Mouse (Mus musculus): ENCODE data around the gene Sergef. TPM values are rescaled to one million over a fixed set of nuclear protein-coding genes. Genes with fewer than 3 reads are reported as not detected.
"Not testable (repeated sequence)": the region's sequence is repeated elsewhere in the genome, so short reads cannot be mapped to it uniquely, and the experiment has no call there.

Gene Sergef
- polyA plus RNA-seq, 1 experiment: 9.9 TPM

DNA sequence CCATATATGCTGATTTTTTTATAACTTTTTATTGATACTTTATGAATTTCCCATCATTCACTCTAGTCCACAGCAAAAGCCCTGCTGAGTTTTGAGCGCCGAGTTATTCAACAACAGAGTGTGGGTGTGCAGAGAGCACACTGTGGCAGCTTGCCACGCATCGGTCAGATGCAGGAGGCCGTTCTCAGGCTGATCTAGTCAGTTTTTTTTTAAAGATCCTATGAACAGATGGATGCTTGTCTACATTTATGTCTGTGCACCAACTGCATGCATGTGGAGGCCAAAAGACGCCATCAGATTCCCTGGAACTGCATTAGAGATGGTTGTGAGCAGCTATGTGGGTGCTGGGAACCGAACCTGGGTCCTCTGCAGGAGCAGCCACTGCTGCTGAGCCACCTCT is 35.5 kb upstream of the Sergef start:
- no peak for DNase-seq
- Histone ChIP-seq H3K4me1 (replicated peaks; ENCODE audit: control insufficient read depth, insufficient read depth, low read length) (no peaks in the 10 kb centered on the region), H3K36me3 (ENCODE audit: control insufficient read depth, insufficient read depth, low read length) (no peaks in the 10 kb centered on the region), H3K27ac (ENCODE audit: control insufficient read depth, insufficient read depth, low read length) (no peak overlapping the region), H3K4me3 (ENCODE audit: control insufficient read depth, insufficient read depth, low read length) (no peak overlapping the region), H3K27me3 (ENCODE audit: control insufficient read depth, insufficient read depth, low read length) (no peaks in the 10 kb centered on the region)
- 91% methylated on average over 7 of the region's 7 CpGs for WGBS
- TF ChIP-seq CTCF (IDR thresholded peaks at IDR 0.05; ENCODE audit: borderline replicate concordance, control insufficient read depth, extremely low read depth, insufficient read depth, low read length, poor library complexity) (no peak), POLR2A (IDR thresholded peaks at IDR 0.05; ENCODE audit: control insufficient read depth, extremely low read depth, insufficient read depth, low read length, poor library complexity) (no peak)

DNA sequence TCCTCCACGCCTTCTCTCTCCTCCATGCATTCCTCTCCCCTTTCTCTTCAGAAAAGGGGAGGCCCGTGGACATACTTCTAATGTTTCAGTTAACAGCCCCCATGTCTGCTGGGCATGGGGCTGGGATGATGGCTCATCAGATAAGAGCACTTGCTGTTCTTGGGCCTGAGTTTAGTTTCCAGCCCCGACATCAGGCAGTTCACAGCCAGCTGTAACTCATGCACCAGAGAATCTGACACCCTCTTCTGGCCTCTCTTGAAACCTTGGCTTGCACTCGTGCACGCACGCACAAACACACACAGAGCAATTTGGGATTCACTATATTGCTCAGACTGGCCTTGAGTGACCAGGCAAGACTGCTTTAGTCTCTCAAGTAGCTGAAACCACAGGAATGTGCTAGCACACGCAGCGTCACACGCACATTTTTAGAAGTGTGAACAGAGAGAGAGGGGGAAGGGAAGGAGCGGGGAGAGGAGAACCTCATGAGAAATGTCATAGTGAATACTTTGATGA is 32.6 kb upstream of the Sergef start, which contains the start of gene Tph1:
Gene Tph1, minus strand, starts transcription at position 378 of the 513 bp plus-strand sequence.
- no peak within 1 kb of the TSS for H3K4me3 ChIP-seq (ENCODE audit: control insufficient read depth, insufficient read depth, low read length)
- WGBS: 33% methylated on average over 10 of the region's 10 CpGs
- H3K27me3 ChIP-seq (ENCODE audit: control insufficient read depth, insufficient read depth, low read length): no peaks in the 10 kb centered on the region; the same call in 1 of the 2 replicates
- no peak for TF ChIP-seq CTCF (IDR thresholded peaks at IDR 0.05; ENCODE audit: borderline replicate concordance, control insufficient read depth, extremely low read depth, insufficient read depth, low read length, poor library complexity)
- TF ChIP-seq POLR2A (IDR thresholded peaks at IDR 0.05; ENCODE audit: control insufficient read depth, extremely low read depth, insufficient read depth, low read length, poor library complexity): no peak
- H3K4me1 ChIP-seq (replicated peaks; ENCODE audit: control insufficient read depth, insufficient read depth, low read length): no peaks in the 10 kb centered on the region
- DNase-seq: no peak
- H3K27ac ChIP-seq (ENCODE audit: control insufficient read depth, insufficient read depth, low read length): no peak within 1 kb of the TSS
- no peaks in the 10 kb centered on the region for H3K36me3 ChIP-seq (ENCODE audit: control insufficient read depth, insufficient read depth, low read length)

- H3K27ac ChIP-seq (ENCODE audit: control insufficient read depth, insufficient read depth, low read length): no peak overlapping the region
- WGBS: 6% methylated on average over 21 of the region's 21 CpGs
- H3K27me3 ChIP-seq (ENCODE audit: control insufficient read depth, insufficient read depth, low read length): no peaks in the 10 kb centered on the region; the same call in 1 of the 2 replicates
- H3K36me3 ChIP-seq (ENCODE audit: control insufficient read depth, insufficient read depth, low read length): no peaks in the 10 kb centered on the region
- peak; percentile 6 for DNase-seq
- H3K4me3 ChIP-seq (ENCODE audit: control insufficient read depth, insufficient read depth, low read length): no peak overlapping the region
- TF ChIP-seq CTCF (IDR thresholded peaks at IDR 0.05; ENCODE audit: borderline replicate concordance, control insufficient read depth, extremely low read depth, insufficient read depth, low read length, poor library complexity) (no peak), POLR2A (IDR thresholded peaks at IDR 0.05; ENCODE audit: control insufficient read depth, extremely low read depth, insufficient read depth, low read length, poor library complexity) (no peak)
- H3K4me1 ChIP-seq (replicated peaks; ENCODE audit: control insufficient read depth, insufficient read depth, low read length): no peaks in the 10 kb centered on the region
Measured at GRCm38 (mm10) chr7:46667256-46667655, 27.6 kb upstream of the Sergef start.

GRCm38 (mm10) chr7:46665236-46665635 is 25.6 kb upstream of the Sergef start:
- Histone ChIP-seq H3K36me3 (ENCODE audit: control insufficient read depth, insufficient read depth, low read length) (no peaks in the 10 kb centered on the region), H3K4me3 (ENCODE audit: control insufficient read depth, insufficient read depth, low read length) (no peak overlapping the region), H3K27me3 (ENCODE audit: control insufficient read depth, insufficient read depth, low read length) (no peaks in the 10 kb centered on the region; the same call in 1 of the 2 replicates), H3K27ac (ENCODE audit: control insufficient read depth, insufficient read depth, low read length) (no peak overlapping the region), H3K4me1 (replicated peaks; ENCODE audit: control insufficient read depth, insufficient read depth, low read length) (no peaks in the 10 kb centered on the region)
- TF ChIP-seq POLR2A (IDR thresholded peaks at IDR 0.05; ENCODE audit: control insufficient read depth, extremely low read depth, insufficient read depth, low read length, poor library complexity) (no peak), CTCF (IDR thresholded peaks at IDR 0.05; ENCODE audit: borderline replicate concordance, control insufficient read depth, extremely low read depth, insufficient read depth, low read length, poor library complexity) (peak; percentile 36; the same call in 1 of the 2 replicates)
- DNase-seq: peak; percentile 21
- WGBS: 26% methylated on average over 9 of the region's 9 CpGs

DNA sequence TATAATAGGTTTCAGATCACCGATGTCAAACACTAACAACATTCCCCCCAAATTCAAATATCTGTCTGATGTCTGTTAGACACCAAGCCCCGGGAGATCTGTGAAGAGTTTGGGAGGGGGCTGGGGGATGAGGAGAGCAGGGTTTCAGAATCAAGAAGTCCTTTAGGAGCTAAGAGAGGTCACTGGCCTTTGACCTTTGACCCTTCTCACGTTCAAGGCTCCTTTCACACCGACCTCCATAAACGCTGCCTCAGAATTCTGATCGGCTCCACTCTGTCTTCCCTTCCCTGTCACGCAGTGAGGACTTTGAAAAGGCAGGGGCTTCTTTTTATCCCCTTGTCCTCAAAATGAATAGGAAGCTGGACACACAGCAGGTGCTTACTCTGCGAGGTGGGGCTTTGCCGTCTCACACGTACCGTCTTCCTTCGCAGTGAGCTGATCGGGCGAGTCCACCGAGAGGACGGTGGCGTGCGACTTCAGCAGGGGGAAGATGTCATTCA is 22.0 kb upstream of the Sergef start:
- H3K36me3 ChIP-seq (ENCODE audit: control insufficient read depth, insufficient read depth, low read length): no peaks in the 10 kb centered on the region
- WGBS: 74% methylated on average over 18 of the region's 18 CpGs
- H3K4me3 ChIP-seq (ENCODE audit: control insufficient read depth, insufficient read depth, low read length): no peak overlapping the region
- no peak for TF ChIP-seq CTCF (IDR thresholded peaks at IDR 0.05; ENCODE audit: borderline replicate concordance, control insufficient read depth, extremely low read depth, insufficient read depth, low read length, poor library complexity)
- TF ChIP-seq POLR2A (IDR thresholded peaks at IDR 0.05; ENCODE audit: control insufficient read depth, extremely low read depth, insufficient read depth, low read length, poor library complexity): no peak
- no peaks in the 10 kb centered on the region for H3K27me3 ChIP-seq (ENCODE audit: control insufficient read depth, insufficient read depth, low read length)
- DNase-seq: no peak
- H3K27ac ChIP-seq (ENCODE audit: control insufficient read depth, insufficient read depth, low read length): no peak overlapping the region
- no peaks in the 10 kb centered on the region for H3K4me1 ChIP-seq (replicated peaks; ENCODE audit: control insufficient read depth, insufficient read depth, low read length)

DNA sequence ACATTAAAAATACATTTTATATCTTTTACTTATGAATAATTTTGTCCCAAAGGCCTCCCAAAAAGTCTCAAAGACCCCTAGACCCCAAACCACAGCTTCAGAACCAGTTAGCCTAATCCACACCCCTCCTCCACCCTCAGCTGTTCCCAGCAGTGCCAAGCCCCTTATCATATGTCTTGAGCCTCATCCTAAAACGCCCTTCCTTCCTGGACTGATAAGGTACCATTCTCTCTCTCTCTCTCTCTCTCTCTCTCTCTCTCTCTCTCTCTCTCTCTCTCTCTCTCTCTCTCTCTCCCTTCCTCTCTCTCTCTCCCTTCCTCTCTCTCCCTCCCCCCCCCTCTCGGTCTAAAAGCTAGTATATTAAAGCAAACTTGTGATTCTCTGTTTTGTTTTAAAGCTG is 12.7 kb upstream of the Sergef start:
- H3K4me1 ChIP-seq (replicated peaks; ENCODE audit: control insufficient read depth, insufficient read depth, low read length): no peaks in the 10 kb centered on the region
- TF ChIP-seq POLR2A (IDR thresholded peaks at IDR 0.05; ENCODE audit: control insufficient read depth, extremely low read depth, insufficient read depth, low read length, poor library complexity) (no peak), CTCF (IDR thresholded peaks at IDR 0.05; ENCODE audit: borderline replicate concordance, control insufficient read depth, extremely low read depth, insufficient read depth, low read length, poor library complexity) (no peak)
- H3K4me3 ChIP-seq (ENCODE audit: control insufficient read depth, insufficient read depth, low read length): no peak overlapping the region
- H3K27ac ChIP-seq (ENCODE audit: control insufficient read depth, insufficient read depth, low read length): no peak overlapping the region
- H3K27me3 ChIP-seq (ENCODE audit: control insufficient read depth, insufficient read depth, low read length): no peaks in the 10 kb centered on the region
- no peaks in the 10 kb centered on the region for H3K36me3 ChIP-seq (ENCODE audit: control insufficient read depth, insufficient read depth, low read length)
- WGBS: 64% methylated on average over 2 of the region's 2 CpGs
- DNase-seq: no peak

- H3K27me3 ChIP-seq (ENCODE audit: control insufficient read depth, insufficient read depth, low read length); H3K27ac ChIP-seq (ENCODE audit: control insufficient read depth, insufficient read depth, low read length); H3K4me3 ChIP-seq (ENCODE audit: control insufficient read depth, insufficient read depth, low read length); DNase-seq; H3K36me3 ChIP-seq (ENCODE audit: control insufficient read depth, insufficient read depth, low read length); H3K4me1 ChIP-seq (replicated peaks; ENCODE audit: control insufficient read depth, insufficient read depth, low read length): not testable (repeated sequence)
- 49% methylated on average over 5 of the region's 5 CpGs for WGBS
Measured at GRCm38 (mm10) chr7:46650231-46650630, 10.6 kb upstream of the Sergef start.

Measured in thymus, adult 2 months (tissue).